Mouse (Mus musculus) left cerebral cortex, adult 18-20 months (tissue): ENCODE results near the gene Tmem39a. TPM values are rescaled to one million over a fixed set of nuclear protein-coding genes. Genes with fewer than 3 reads are reported as not detected.
A peak's percentile ranks its signal among the peaks of the same experiment; 100 is the strongest.

Experiments
- DNase-seq, 2 experiments: peaks; one replicate each; pipeline ENCODE4 v3.0.0; 2021 to 2022; ENCODE audit warnings: low spot score in 2 of 2, mixed read lengths in 1 of 2
- long read RNA-seq, 2 experiments: library from polyadenylated mRNA; stranded (forward); transcript quantifications; one replicate each; pipeline ENCODE4 v2.0.0; 2021
- total RNA-seq, 2 experiments: library from RNA; stranded (reverse); gene quantifications; 2 replicates each; pipeline ENCODE4 v1.2.3; 2021

Gene Tmem39a
- total RNA-seq, result 10 to 100 TPM; 20.8 to 21.0 TPM
- long read RNA-seq, experiment 1, partial matches to known transcripts, result 0 of 7 reads
- long read RNA-seq, experiment 1, other reads (novel, unspliced or antisense), result 5 of 7 reads
- long read RNA-seq, experiment 2, partial matches to known transcripts, result 1 of 9 reads
- long read RNA-seq, experiment 2, other reads (novel, unspliced or antisense), result 7 of 9 reads

- no peak for DNase-seq
Measured at GRCm38 (mm10) chr16:38558221-38558748, at the start of gene Tmem39a. TSS of gene Tmem39a (plus strand) at chr16:38558698.

- DNase-seq, result no peak
Measured at GRCm38 (mm10) chr16:38510846-38511245, 47.7 kb upstream of the Tmem39a start.

GRCm38 (mm10) chr16:38519140-38519539, 39.4 kb upstream of the Tmem39a start:
- no peak for DNase-seq

- DNase-seq, result no peak
Measured at GRCm38 (mm10) chr16:38521211-38521987, 37.1 kb upstream of the Tmem39a start.

- peak; percentile 96 to 97 for DNase-seq
Measured at GRCm38 (mm10) chr16:38522129-38523084, 36.1 kb upstream of the Tmem39a start, which contains the start of gene Timmdc1. TSS of gene Timmdc1 (minus strand) at chr16:38522663.

- DNase-seq, result no peak
Measured at GRCm38 (mm10) chr16:38526264-38526663, 32.2 kb upstream of the Tmem39a start.

GRCm38 (mm10) chr16:38536544-38537146, 21.9 kb upstream of the Tmem39a start:
- DNase-seq, result peak; percentile 78 to 82

- no peak for DNase-seq
Measured at GRCm38 (mm10) chr16:38538716-38539380, 19.6 kb upstream of the Tmem39a start.

GRCm38 (mm10) chr16:38548000-38548399, 10.5 kb upstream of the Tmem39a start:
- DNase-seq, result no peak

GRCm38 (mm10) chr16:38549479-38550396, 8.8 kb upstream of the Tmem39a start, which contains the start of gene Poglut1:
TSS of gene Poglut1 (minus strand) at chr16:38550258.
- peak; percentile 83 to 85 for DNase-seq

- no peak for DNase-seq
Measured at GRCm38 (mm10) chr16:38555988-38556387, 2.5 kb upstream of the Tmem39a start.

- DNase-seq, result peak; percentile 96 to 97
Measured at GRCm38 (mm10) chr16:38562131-38562967, 3.9 kb downstream of the Tmem39a start.

GRCm38 (mm10) chr16:38562968-38563327, 4.5 kb downstream of the Tmem39a start:
- DNase-seq, result peak in 1 of 2 experiments; percentile 9

- no peak for DNase-seq
Measured at GRCm38 (mm10) chr16:38563516-38563915, 5.0 kb downstream of the Tmem39a start.

- DNase-seq, result no peak
Measured at GRCm38 (mm10) chr16:38568192-38568591, 9.7 kb downstream of the Tmem39a start.

GRCm38 (mm10) chr16:38571481-38571880, 13.0 kb downstream of the Tmem39a start:
- no peak for DNase-seq

- no peak for DNase-seq
Measured at GRCm38 (mm10) chr16:38584761-38585160, 26.3 kb downstream of the Tmem39a start.

GRCm38 (mm10) chr16:38585186-38585585, 26.7 kb downstream of the Tmem39a start:
- no peak for DNase-seq
